Mouse (Mus musculus) forebrain, embryonic 14.5 days (tissue): Measurements from ENCODE around the gene Ston2. TPM values are rescaled to one million over a fixed set of nuclear protein-coding genes. Genes with fewer than 3 reads are reported as not detected.

Source experiments
- ATAC-seq: fragments of 200-750 bp; cut with Nextera tagmentation; 2 replicates; pipeline ENCODE4 v1.8.0; 2017; ENCODE audit warnings: mild to moderate bottlenecking, moderate library complexity
- DNase-seq: peaks from one replicate; pipeline ENCODE4 v3.0.0-alpha.2; 2015; ENCODE audit warnings: low spot score
- H3K27ac ChIP-seq: fragments of 300-500 bp; sonication (generic); 2 replicates; pipeline ENCODE4 v1.5.1; 2014; ENCODE audit warnings: low read depth, mild to moderate bottlenecking, control low read depth, low read length, moderate library complexity
- H3K27me3 ChIP-seq: fragments of 300-500 bp; sonication (generic); replicated peaks from 2 replicates; pipeline ENCODE4 v1.6.1; 2014; ENCODE audit warnings: low read length, control low read depth, mixed read lengths; ENCODE audit not compliant: control insufficient read depth, insufficient read depth
- H3K36me3 ChIP-seq: fragments of 300-500 bp; sonication (generic); 2 replicates; pipeline ENCODE4 v1.6.1; 2014; ENCODE audit warnings: low read length, control low read depth; ENCODE audit not compliant: control insufficient read depth, insufficient read depth
- H3K4me1 ChIP-seq: fragments of 300-500 bp; sonication (generic); 2 replicates; pipeline ENCODE4 v1.6.1; 2014; ENCODE audit warnings: antibody characterized with exemption, low read length, control low read depth; ENCODE audit not compliant: control insufficient read depth, insufficient read depth
- H3K4me2 ChIP-seq: fragments of 300-500 bp; sonication (generic); 2 replicates; pipeline ENCODE4 v1.6.1; 2014; ENCODE audit warnings: mild to moderate bottlenecking, control low read depth, low read length
- H3K4me3 ChIP-seq: fragments of 300-500 bp; sonication (generic); 2 replicates; pipeline ENCODE4 v1.5.1; 2014; ENCODE audit warnings: low read depth, low read length, control low read depth
- H3K9ac ChIP-seq: fragments of 300-500 bp; sonication (generic); 2 replicates; pipeline ENCODE4 v1.6.1; 2014; ENCODE audit warnings: mild to moderate bottlenecking, low read length, control low read depth, moderate library complexity
- H3K9me3 ChIP-seq: fragments of 300-500 bp; sonication (generic); replicated peaks from 2 replicates; pipeline ENCODE4 v1.6.1; 2016; ENCODE audit warnings: low read length, control low read depth, mixed read lengths; ENCODE audit not compliant: control insufficient read depth
- WGBS: fragments of 180-500 bp; shearing (Covaris S2); extraction: QIAGEN DNeasy Blood & Tissue Kit; methylation state at CpG from one replicate; pipeline ENCODE4 v1.1.7; 2014; 5-methylcytosine and 5-hydroxymethylcytosine counted together
- polyA plus RNA-seq: library from polyadenylated mRNA; unstranded; fragments of >200 nt; fragmentation: Nextera tagmentation; extraction: Ambion mirVana; gene quantifications from 2 replicates; pipeline ENCODE4 v1.2.1, GENCODE M21; 2014

The Ston2 gene
- polyA plus RNA-seq, 1 experiment from 2014 or later = 5.6 TPM

DNA sequence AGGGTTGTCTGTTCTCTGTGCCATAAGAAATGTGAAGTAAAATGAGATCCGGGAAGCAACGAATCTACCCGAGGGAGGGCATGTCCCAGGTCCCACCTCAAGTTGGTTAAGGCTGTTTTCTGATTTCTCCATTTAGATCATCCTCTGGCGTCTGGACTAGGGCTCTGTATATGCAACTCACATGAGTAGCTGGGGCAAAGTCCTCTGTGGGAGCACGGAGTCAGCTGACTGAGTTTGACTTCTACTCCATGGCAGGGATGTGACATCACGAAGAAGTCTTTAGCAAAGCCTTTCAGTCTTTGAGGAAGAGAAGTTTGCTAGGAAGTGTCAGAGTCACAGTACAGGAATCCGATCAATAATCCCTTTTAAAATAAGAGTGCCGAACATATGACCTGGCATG is 20.7 kb upstream of the Ston2 start:
- Histone ChIP-seq H3K4me3 (no peak overlapping the region), H3K36me3 (peaks cover 63% of the 10 kb centered on the region), H3K4me1 (no peaks in the 10 kb centered on the region), H3K27ac (no peak overlapping the region), H3K27me3 (no peaks in the 10 kb centered on the region), H3K9me3 (no peaks in the 10 kb centered on the region), H3K9ac (no peak overlapping the region), H3K4me2 (no peak overlapping the region)
- ATAC-seq (no peak), DNase-seq (no peak)
- WGBS = 96% methylated on average over 8 of the region's 8 CpGs

DNA sequence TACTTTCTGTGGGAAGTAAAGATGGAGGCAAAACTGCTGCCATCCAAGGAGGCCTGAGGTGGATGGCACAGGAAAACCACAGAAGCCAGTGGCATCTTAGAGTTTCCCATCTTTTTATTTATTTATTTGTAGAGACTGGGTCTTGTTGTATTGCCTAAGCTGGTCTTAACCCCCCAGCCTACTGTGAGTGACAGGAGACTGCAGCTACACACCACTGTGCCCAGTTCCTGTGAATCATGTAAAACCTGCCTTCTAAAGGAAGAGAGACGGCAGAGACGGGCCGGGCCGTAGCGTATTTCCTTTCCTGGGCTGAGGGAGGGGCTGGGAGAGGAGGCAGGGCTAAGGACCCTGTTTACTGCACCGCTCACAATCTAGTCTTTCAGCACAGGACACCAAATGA is 19.6 kb upstream of the Ston2 start:
- Histone ChIP-seq H3K27me3 (no peaks in the 10 kb centered on the region), H3K9me3 (no peaks in the 10 kb centered on the region), H3K9ac (no peak overlapping the region), H3K4me3 (no peak overlapping the region), H3K4me2 (no peak overlapping the region), H3K27ac (no peak overlapping the region), H3K4me1 (no peaks in the 10 kb centered on the region), H3K36me3 (peaks cover 52% of the 10 kb centered on the region)
- ATAC-seq (no peak), DNase-seq (no peak)
- WGBS = 88% methylated on average over 6 of the region's 6 CpGs

DNA sequence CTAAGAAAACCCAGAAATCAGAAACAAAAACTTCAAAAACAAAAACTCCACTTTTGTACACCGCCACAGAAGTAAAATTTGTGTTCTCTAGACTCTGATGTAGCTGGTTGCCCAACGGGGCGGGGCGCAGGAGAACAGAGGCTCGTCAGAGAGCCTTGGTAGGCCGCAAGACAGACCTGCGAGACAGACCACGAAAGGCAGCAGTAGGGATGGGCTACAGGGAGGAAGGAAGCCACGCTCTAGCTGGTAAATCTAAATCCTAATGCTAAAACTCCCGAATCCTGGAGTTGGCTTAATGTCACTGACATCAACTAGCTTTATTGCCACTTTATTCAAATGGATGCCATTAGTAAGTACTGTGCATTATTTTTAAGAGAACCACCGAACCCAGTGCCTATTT is 18.9 kb upstream of the Ston2 start:
- ATAC-seq = no peak
- Histone ChIP-seq H3K4me2 (no peak overlapping the region), H3K4me3 (no peak overlapping the region), H3K9ac (no peak overlapping the region), H3K4me1 (no peaks in the 10 kb centered on the region), H3K9me3 (no peaks in the 10 kb centered on the region), H3K36me3 (peaks cover 45% of the 10 kb centered on the region), H3K27me3 (no peaks in the 10 kb centered on the region), H3K27ac (no peak overlapping the region)
- no peak for DNase-seq
- WGBS = 94% methylated on average over 11 of the region's 11 CpGs

DNA sequence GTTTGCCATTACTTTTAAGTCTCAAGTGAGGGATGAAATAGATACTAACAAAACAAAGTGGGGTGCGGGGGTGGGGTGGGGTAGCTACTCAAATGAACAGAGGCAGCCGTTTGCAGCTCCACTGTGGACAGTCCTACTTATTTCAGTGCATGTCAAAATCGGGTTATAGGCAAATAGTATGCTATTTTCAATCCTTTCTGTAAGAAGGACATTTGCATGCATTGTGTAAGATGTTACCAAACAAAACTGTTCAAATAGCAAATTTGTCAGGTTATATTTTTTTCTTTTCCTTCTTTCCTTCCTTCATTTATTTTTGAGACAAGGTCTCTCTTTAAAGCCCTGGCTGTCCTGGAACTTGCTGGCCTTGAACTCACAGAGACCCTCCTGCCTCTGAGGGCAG is 16.1 kb upstream of the Ston2 start:
- Histone ChIP-seq H3K27ac (no peak overlapping the region), H3K27me3 (no peaks in the 10 kb centered on the region), H3K9me3 (no peaks in the 10 kb centered on the region), H3K4me1 (no peaks in the 10 kb centered on the region), H3K4me2 (no peak overlapping the region), H3K9ac (no peak overlapping the region), H3K36me3 (peaks cover 19% of the 10 kb centered on the region), H3K4me3 (no peak overlapping the region)
- DNase-seq (no peak), ATAC-seq (no peak)
- 81% methylated on average over 3 of the region's 3 CpGs for WGBS

DNA sequence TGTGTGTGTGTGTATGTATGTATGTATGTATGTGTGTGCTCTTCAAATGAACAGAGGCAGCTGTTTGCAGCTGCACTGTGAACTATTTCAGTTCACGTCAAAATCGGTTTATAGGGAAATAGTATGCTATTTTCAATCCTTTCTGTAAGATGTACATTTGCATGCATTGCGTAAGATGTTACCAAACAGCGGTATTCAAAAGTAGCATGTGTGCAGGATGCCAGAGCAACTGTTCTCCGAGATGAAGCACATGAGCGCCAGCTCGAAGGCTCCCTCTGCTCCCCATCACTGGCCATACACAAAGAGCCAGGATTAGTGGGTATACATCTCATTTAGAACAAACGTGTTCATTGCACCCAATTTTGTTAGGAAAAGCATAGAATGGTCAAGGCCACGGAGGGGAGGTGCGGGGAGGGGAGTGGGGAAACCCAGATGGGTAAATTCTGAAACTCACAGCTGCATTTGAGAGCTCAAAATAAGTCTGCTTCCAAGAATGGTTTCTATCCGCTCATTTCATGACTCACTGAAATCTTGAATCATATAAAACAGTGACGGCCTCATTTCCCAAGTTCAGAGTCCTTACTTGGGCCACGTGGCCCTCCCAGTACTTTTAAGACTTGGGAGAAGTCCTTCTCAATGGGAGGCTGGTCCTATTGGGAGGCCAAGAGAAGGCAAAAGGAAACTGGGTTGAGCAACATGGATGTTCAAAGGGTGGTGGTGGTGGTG is 15.2 kb upstream of the Ston2 start:
- H3K27ac ChIP-seq = no peak overlapping the region
- no peak overlapping the region for H3K9ac ChIP-seq
- no peak overlapping the region for H3K4me2 ChIP-seq
- 77% methylated on average over 13 of the region's 13 CpGs for WGBS
- H3K4me3 ChIP-seq = no peak overlapping the region
- H3K27me3 ChIP-seq = no peaks in the 10 kb centered on the region
- H3K36me3 ChIP-seq = peaks cover 10% of the 10 kb centered on the region
- H3K4me1 ChIP-seq = no peaks in the 10 kb centered on the region
- ATAC-seq (no peak), DNase-seq (peak; percentile 10)
- H3K9me3 ChIP-seq = no peaks in the 10 kb centered on the region

DNA sequence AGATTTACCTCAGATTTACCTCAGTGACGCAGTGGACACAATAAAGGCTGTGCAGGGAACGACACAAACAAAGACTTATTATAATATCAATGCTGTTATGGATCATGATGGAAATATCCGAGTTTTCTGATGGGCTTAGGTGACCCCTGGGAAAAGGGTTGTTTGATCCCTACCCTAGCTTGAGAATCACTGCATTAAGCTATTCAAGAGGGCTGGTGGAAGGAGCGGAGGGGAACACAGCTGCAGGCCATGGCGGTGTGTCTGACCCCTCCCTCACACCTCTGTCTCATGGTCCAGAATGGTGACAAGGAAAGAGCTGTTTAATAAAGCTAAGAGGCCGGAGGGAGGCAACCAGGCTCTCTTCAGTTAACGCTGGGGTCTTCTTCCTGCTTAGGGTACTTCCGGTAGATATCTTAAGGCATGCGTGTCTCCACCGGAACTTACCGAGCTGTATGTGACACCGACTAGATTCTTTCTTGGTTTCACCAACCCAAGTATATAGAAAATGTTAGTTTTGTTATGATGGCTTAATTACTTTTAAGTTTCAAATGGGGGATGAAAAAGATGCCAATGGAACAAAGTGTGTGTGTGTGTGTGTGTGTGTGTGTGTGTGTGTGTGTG is 14.5 kb upstream of the Ston2 start:
- Histone ChIP-seq H3K36me3 (peaks cover 4% of the 10 kb centered on the region; the same call in 1 of the 2 replicates), H3K27ac (no peak overlapping the region), H3K9me3 (no peaks in the 10 kb centered on the region), H3K9ac (no peak overlapping the region), H3K4me2 (no peak overlapping the region), H3K4me3 (no peak overlapping the region), H3K27me3 (no peaks in the 10 kb centered on the region), H3K4me1 (no peaks in the 10 kb centered on the region)
- ATAC-seq (no peak), DNase-seq (no peak)
- 84% methylated on average over 12 of the region's 12 CpGs for WGBS

DNA sequence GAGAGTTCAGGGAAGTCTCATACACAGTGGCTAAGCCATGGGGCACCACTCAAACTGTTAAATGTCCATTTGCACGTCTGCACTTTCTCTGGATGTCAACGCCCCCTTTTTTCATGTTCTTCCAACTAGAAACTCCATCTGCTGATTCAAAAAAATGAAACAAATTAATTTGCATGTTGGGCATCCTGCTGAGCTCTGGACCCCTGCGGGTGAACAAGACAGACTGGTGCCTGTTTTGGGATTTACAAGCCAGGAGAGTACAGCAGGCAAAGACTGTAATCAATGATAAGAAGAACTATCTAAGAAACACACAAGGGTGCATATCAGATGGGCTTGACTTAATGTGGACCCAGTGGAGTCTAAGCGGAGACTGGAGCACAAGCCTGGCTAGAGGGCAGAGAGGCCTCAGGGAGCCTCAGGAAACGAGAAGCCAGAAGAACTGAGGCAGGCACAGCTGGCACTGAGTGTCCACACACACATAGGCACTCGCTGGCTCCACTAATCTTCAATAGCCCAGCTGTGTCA is 12.7 kb upstream of the Ston2 start:
- Histone ChIP-seq H3K9me3 (no peaks in the 10 kb centered on the region), H3K4me1 (no peaks in the 10 kb centered on the region), H3K36me3 (no peaks in the 10 kb centered on the region), H3K27ac (no peak overlapping the region), H3K4me3 (no peak overlapping the region), H3K9ac (no peak overlapping the region), H3K4me2 (no peak overlapping the region), H3K27me3 (no peaks in the 10 kb centered on the region)
- DNase-seq (no peak), ATAC-seq (no peak)
- 58% methylated on average over 6 of the region's 6 CpGs for WGBS

DNA sequence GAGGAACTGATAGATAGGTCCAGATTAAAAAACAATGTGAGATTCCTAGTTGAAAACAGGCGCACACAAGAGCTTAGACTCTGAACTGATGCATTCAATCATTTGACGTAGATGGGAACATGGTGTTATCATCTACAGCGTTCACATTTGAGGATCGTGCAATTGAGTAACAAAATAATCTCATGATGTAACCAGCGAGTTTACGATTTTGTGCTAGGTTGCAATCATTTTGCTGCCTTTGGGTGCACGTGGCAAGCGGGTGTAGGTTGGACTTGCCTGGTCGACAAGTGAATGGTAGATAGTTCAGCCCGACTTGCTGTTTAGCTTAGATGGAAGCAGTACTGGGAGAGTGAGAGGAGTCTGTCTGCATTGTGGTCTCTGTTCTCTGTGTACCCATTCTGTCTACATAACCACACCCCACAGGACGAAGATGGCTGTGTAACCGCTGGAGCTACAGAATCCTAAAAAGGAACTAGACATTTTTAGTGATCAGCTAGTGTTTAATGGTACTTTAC is 11.7 kb upstream of the Ston2 start:
- Histone ChIP-seq H3K4me2 (no peak overlapping the region), H3K27me3 (no peaks in the 10 kb centered on the region), H3K4me1 (no peaks in the 10 kb centered on the region), H3K9me3 (no peaks in the 10 kb centered on the region), H3K9ac (no peak overlapping the region), H3K36me3 (no peaks in the 10 kb centered on the region), H3K4me3 (no peak overlapping the region), H3K27ac (no peak overlapping the region)
- no peak for DNase-seq
- ATAC-seq = no peak
- 80% methylated on average over 12 of the region's 12 CpGs for WGBS

DNA sequence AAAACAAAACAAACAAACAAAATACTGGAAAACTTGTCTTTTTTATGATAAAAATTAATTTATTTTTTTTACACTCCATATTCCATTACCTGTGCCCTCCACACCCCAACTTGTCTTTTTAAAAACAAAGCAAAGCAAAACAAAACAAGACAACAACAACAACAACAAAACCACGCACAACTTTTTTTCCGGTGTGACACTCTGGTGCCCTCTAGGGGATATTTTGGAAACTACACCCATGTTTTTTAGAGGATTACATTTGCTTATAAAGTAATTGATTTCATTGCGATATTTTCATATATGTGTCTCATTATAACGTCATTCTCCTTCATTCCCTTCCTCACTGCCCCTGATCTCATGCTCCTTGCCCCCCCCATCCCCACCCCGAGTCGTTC is 11.2 kb upstream of the Ston2 start:
- ATAC-seq (peak; percentile 50; the same call in 1 of the 2 replicates), DNase-seq (peak; percentile 57)
- Histone ChIP-seq H3K27ac (no peak overlapping the region), H3K4me2 (no peak overlapping the region), H3K4me1 (no peaks in the 10 kb centered on the region), H3K4me3 (no peak overlapping the region), H3K27me3 (no peaks in the 10 kb centered on the region), H3K9me3 (no peaks in the 10 kb centered on the region), H3K36me3 (no peaks in the 10 kb centered on the region), H3K9ac (no peak overlapping the region)
- WGBS = 20% methylated on average over 6 of the region's 6 CpGs
